Mouse (Mus musculus): Measurements from ENCODE around the gene Myocd. TPM values are rescaled to one million over a fixed set of nuclear protein-coding genes. Genes with fewer than 3 reads are reported as not detected.

Gene Myocd
- under 1 TPM; 0.22 to 0.59 TPM for total RNA-seq (2021)

GRCm38 (mm10) chr11:65269851-65270473 lies at the start of gene Myocd:
Myocd (minus strand) TSS chr11:65269989.
- DNase-seq (ENCODE audit: extremely low spot score in 1 of 2, low spot score in 1 of 2): no peak

GRCm38 (mm10) chr11:65303824-65304223 lies 34.0 kb upstream of the Myocd start:
- no peak for DNase-seq (ENCODE audit: extremely low spot score in 1 of 2, low spot score in 1 of 2)

- no peak for DNase-seq (ENCODE audit: extremely low spot score in 1 of 2, low spot score in 1 of 2)
These were observed 24.5 kb upstream of the Myocd start for GRCm38 (mm10) chr11:65294128-65294833.

- no peak for DNase-seq (ENCODE audit: extremely low spot score in 1 of 2, low spot score in 1 of 2)
These were observed 23.2 kb upstream of the Myocd start for GRCm38 (mm10) chr11:65292994-65293393.

GRCm38 (mm10) chr11:65287706-65288105 lies 17.9 kb upstream of the Myocd start:
- DNase-seq (ENCODE audit: extremely low spot score in 1 of 2, low spot score in 1 of 2): no peak

GRCm38 (mm10) chr11:65286211-65286610 lies 16.4 kb upstream of the Myocd start:
- no peak for DNase-seq (ENCODE audit: extremely low spot score in 1 of 2, low spot score in 1 of 2)

- no peak for DNase-seq (ENCODE audit: extremely low spot score in 1 of 2, low spot score in 1 of 2)
These were observed 5.7 kb upstream of the Myocd start for GRCm38 (mm10) chr11:65275441-65275840.

DNA sequence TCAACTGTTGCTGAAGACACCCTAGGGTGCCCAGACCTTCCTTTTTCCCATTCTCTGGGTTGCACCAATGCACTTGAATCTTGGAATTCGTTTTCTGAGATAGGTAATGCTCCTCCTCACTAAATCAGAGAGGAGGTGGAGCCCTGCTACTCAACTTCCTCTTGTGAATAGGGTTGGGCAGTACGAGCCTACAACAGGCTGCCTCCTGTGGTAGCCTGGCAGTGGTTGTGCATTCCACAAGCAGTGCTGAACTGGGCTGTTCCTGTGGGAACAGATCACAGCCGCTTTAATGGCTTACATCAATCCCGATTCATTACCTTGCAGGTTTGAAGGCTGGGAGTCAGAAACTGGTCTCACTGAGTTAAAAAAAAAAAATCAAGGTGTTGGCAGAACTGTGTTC lies 1.2 kb upstream of the Myocd start:
- DNase-seq (ENCODE audit: extremely low spot score in 1 of 2, low spot score in 1 of 2): no peak

GRCm38 (mm10) chr11:65268310-65268709 lies 1.5 kb downstream of the Myocd start:
- no peak for DNase-seq (ENCODE audit: extremely low spot score in 1 of 2, low spot score in 1 of 2)

GRCm38 (mm10) chr11:65263466-65263865 lies 6.3 kb downstream of the Myocd start:
- DNase-seq (ENCODE audit: extremely low spot score in 1 of 2, low spot score in 1 of 2): no peak

GRCm38 (mm10) chr11:65258997-65259396 lies 10.8 kb downstream of the Myocd start:
- no peak for DNase-seq (ENCODE audit: extremely low spot score in 1 of 2, low spot score in 1 of 2)

DNA sequence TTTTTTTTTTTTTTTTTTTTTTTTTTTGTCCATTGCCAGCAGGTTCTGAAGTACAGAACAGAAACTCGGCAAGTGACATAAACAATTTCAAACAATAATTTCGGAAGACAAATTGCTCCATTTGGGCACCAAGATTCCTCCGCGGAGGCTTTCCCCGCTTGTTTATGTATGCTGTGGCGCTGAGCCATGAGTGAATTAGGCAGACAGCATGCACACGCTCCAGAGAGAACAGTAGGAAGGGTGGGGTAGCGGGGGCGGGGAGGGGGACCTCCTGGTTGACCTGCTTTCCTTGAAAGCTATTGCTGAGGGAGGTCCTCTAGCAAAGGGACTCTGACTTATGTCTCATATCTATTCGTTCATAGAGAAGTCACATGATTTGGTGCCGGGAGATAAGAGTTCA lies 13.6 kb downstream of the Myocd start:
- DNase-seq (ENCODE audit: extremely low spot score in 1 of 2, low spot score in 1 of 2): no peak

DNA sequence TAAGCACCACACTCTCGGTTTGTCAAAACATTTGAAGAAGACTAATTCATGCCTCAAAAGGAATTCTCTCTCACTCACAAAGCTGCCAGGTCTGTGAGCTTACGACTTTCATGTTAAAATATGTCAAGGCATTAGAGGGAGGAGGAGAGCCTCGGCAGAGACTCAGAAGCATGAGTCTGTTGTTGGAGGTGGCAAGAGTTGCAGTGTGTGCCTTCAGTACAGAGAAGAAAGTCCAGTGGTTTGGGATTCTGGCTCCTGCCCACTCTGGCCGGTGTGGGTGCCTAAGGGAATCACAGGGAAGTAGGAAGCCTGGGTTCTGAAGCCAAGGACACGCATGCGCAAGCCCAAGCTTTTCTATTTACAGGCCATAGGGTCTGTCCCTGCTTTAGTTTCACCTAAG lies 14.2 kb downstream of the Myocd start:
- no peak for DNase-seq (ENCODE audit: extremely low spot score in 1 of 2, low spot score in 1 of 2)

DNA sequence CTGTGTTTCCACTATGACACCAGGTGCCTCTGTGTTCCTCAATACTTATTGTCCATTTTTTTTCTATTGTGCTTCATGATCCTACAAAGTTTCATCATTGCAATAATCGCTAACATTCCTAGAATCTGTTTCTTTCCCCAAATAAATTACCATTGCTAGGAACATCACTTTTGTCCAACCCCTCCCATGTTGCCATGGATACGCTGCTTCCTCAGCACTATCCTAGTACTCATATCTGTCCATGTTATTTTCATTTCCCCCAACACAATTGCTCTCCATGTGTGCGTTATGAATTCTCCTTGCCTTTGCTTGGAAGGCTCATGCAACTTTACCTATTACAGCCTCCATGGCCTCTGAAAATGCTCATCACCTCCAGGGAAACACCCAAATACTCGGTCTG lies 19.4 kb downstream of the Myocd start:
- no peak for DNase-seq (ENCODE audit: extremely low spot score in 1 of 2, low spot score in 1 of 2)

DNA sequence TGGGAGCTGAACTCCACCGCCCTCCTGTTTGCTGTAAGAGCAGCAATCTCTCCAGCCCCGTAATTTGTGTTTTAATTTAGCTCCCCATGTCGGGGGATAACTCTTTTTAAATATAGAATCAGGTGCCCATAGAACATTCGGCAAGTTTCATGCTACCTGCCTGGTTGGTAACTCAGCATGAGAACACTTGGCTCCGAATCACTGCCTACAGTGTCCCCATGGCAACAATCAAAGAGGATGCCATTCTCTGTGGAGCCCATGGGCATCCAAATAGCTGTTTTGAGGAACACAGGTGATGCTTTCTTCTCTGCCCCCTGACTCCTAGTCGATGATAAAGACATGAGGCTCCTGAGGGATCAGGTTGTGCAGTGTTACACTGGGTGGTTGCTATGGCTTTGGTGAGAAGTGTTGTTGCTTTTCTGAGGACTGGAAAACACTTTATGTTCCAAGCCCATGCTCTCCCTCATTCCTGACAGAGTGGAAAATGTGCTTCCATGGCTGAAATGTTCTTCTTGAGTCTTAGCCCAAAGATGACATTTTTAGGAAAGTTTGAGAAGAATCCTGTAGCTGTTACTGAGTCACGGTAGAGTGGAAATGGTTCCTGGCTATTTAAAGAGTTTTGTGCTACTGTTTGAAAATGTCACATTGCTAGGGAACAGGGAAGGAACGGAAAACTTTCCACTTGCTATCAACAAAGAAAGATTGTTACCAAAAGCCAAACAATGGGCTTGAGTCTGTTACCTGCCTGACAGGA lies 23.3 kb downstream of the Myocd start:
- no peak for DNase-seq (ENCODE audit: extremely low spot score in 1 of 2, low spot score in 1 of 2)

- DNase-seq (ENCODE audit: extremely low spot score in 1 of 2, low spot score in 1 of 2): no peak
These were observed 26.2 kb downstream of the Myocd start for GRCm38 (mm10) chr11:65243593-65243992.

GRCm38 (mm10) chr11:65240521-65240920 lies 29.3 kb downstream of the Myocd start:
- DNase-seq (ENCODE audit: extremely low spot score in 1 of 2, low spot score in 1 of 2): no peak

DNA sequence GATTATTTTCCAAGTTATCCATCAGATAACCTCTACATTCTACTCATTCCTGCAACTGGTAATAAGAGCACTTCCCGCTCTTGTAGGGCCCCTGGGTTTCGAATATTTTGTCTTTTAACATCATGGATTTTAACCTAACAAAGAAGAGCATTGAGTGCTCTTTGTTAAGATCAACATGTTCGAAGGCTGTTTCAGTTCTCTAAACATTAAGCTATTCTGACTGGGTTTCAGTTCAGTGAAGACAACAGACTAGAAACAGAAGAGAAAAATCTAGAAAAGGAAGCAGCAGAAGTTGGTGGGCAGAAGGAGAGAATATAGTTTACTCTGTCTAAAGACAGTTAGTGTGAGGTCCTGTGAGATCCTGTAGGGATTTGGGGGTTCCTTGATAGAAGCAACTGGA lies 31.9 kb downstream of the Myocd start:
- DNase-seq (ENCODE audit: extremely low spot score in 1 of 2, low spot score in 1 of 2): no peak

GRCm38 (mm10) chr11:65236907-65237306 lies 32.9 kb downstream of the Myocd start:
- no peak for DNase-seq (ENCODE audit: extremely low spot score in 1 of 2, low spot score in 1 of 2)

GRCm38 (mm10) chr11:65235374-65235773 lies 34.4 kb downstream of the Myocd start:
- no peak for DNase-seq (ENCODE audit: extremely low spot score in 1 of 2, low spot score in 1 of 2)

- DNase-seq (ENCODE audit: extremely low spot score in 1 of 2, low spot score in 1 of 2): no peak
These were observed 38.0 kb downstream of the Myocd start for GRCm38 (mm10) chr11:65231771-65232170.

- no peak for DNase-seq (ENCODE audit: extremely low spot score in 1 of 2, low spot score in 1 of 2)
These were observed 43.0 kb downstream of the Myocd start for GRCm38 (mm10) chr11:65226766-65227165.
